Mouse (Mus musculus) stomach, embryonic 16.5 days (tissue): ENCODE data around the gene Pnmt. TPM values are rescaled to one million over a fixed set of nuclear protein-coding genes. Genes with fewer than 3 reads are reported as not detected.
A peak's percentile ranks its signal among the peaks of the same experiment; 100 is the strongest.

ENCODE experiments used
- ATAC-seq: fragments of 200-750 bp; cut with Nextera tagmentation; 2 replicates; pipeline ENCODE4 v1.8.0; 2017; ENCODE audit warnings: moderate number of reproducible peaks, moderate TSS enrichment; ENCODE audit not compliant: insufficient read depth, low FRiP score
- H3K27ac ChIP-seq: fragments of 300-500 bp; sonication (generic); 2 replicates; pipeline ENCODE4 v1.5.1; 2014; ENCODE audit warnings: low read length
- H3K27me3 ChIP-seq: fragments of 300-500 bp; sonication (generic); 2 replicates; pipeline ENCODE4 v1.6.1; 2014; ENCODE audit warnings: low read length, control low read depth, mixed read lengths; ENCODE audit not compliant: control insufficient read depth, insufficient read depth
- H3K36me3 ChIP-seq: fragments of 300-500 bp; sonication (generic); 2 replicates; pipeline ENCODE4 v1.6.1; 2014; ENCODE audit warnings: low read length; ENCODE audit not compliant: control insufficient read depth, insufficient read depth
- H3K4me1 ChIP-seq: fragments of 300-500 bp; sonication (generic); 2 replicates; pipeline ENCODE4 v1.6.1; 2014; ENCODE audit warnings: low read length, control low read depth, mixed read lengths; ENCODE audit not compliant: control insufficient read depth, insufficient read depth
- H3K4me2 ChIP-seq: fragments of 300-500 bp; sonication (generic); 2 replicates; pipeline ENCODE4 v1.6.1; 2014; ENCODE audit warnings: low read depth, low read length, mixed read lengths
- H3K4me3 ChIP-seq: fragments of 300-500 bp; sonication (generic); replicated peaks from 2 replicates; pipeline ENCODE4 v1.5.1; 2014; ENCODE audit warnings: mild to moderate bottlenecking, low read length
- H3K9ac ChIP-seq: fragments of 300-500 bp; sonication (generic); 2 replicates; pipeline ENCODE4 v1.6.1; 2014; ENCODE audit warnings: low read length
- H3K9me3 ChIP-seq: fragments of 300-500 bp; sonication (generic); replicated peaks from 2 replicates; pipeline ENCODE4 v1.6.1; 2016; ENCODE audit warnings: low read length, control low read depth; ENCODE audit not compliant: control insufficient read depth
- WGBS: fragments of 180-500 bp; shearing (Covaris S2); extraction: QIAGEN DNeasy Blood & Tissue Kit; methylation state at CpG from one replicate; pipeline ENCODE4 v1.1.7; 2014; 5-methylcytosine and 5-hydroxymethylcytosine counted together
- polyA plus RNA-seq: library from polyadenylated mRNA; unstranded; fragments of >200 nt; fragmentation: Nextera tagmentation; extraction: Ambion mirVana; gene quantifications from 2 replicates; pipeline ENCODE4 v1.2.1, GENCODE M21; 2015

Gene Pnmt
- polyA plus RNA-seq, 1 experiment from 2014 or later, result 0.15 TPM

- Histone ChIP-seq H3K4me3 (peak overlapping the region; percentile 93), H3K27me3 (no peaks in the 10 kb centered on the region), H3K4me1 (peaks cover 63% of the 10 kb centered on the region), H3K9me3 (no peaks in the 10 kb centered on the region), H3K4me2 (peak overlapping the region; percentile 55), H3K36me3 (0 out of 2 replicates have a peak, but pooled peaks cover 5% of the 10 kb centered on the region), H3K9ac (peak overlapping the region; percentile 95), H3K27ac (peak overlapping the region; percentile 36)
- no peak for ATAC-seq
- WGBS, result 13% methylated on average over 2 of the region's 2 CpGs
Observed at GRCm38 (mm10) chr11:98414162-98414561, 27.9 kb downstream of the Pnmt start.

DNA sequence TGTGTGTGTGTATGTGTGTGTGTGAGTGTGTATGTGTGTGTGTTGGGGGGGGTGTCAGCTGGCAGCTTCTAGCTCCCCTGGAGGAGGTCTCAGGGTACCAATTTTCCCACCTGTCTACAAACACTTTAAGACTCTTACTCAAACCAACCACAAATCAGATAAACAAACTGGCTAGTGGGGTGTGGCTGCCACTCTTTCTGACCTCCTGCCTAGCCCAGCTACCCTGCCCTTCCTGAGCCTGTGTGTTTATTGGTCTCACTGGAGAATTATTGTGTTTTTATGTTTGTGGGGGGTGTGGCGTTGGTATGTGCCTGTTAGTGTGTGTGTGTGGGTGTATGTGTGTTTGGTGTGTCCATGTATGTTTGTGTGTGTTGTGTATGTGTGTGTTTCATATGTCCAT is 30.8 kb downstream of the Pnmt start:
- WGBS, result 76% methylated on average over 1 of the region's 1 CpGs
- H3K4me3 ChIP-seq, result no peak overlapping the region
- peaks cover 46% of the 10 kb centered on the region for H3K4me1 ChIP-seq
- no peaks in the 10 kb centered on the region for H3K9me3 ChIP-seq
- no peaks in the 10 kb centered on the region for H3K27me3 ChIP-seq
- no peak for ATAC-seq
- no peak overlapping the region; the same call in 1 of the 2 replicates for H3K9ac ChIP-seq
- H3K27ac ChIP-seq, result peak overlapping the region; percentile 82; the same call in 1 of the 2 replicates
- peak overlapping the region; percentile 24; the same call in 1 of the 2 replicates for H3K4me2 ChIP-seq
- 0 out of 2 replicates have a peak, but pooled peaks cover 5% of the 10 kb centered on the region for H3K36me3 ChIP-seq

GRCm38 (mm10) chr11:98418273-98418672 is 32.0 kb downstream of the Pnmt start:
- H3K4me1 ChIP-seq, result peaks cover 45% of the 10 kb centered on the region
- H3K27me3 ChIP-seq, result no peaks in the 10 kb centered on the region
- no peaks in the 10 kb centered on the region for H3K9me3 ChIP-seq
- no peak overlapping the region for H3K4me3 ChIP-seq
- WGBS, result 45% methylated on average over 6 of the region's 6 CpGs
- ATAC-seq, result no peak
- peak overlapping the region; percentile 82 for H3K27ac ChIP-seq
- H3K4me2 ChIP-seq, result peak overlapping the region; percentile 24; the same call in 1 of the 2 replicates
- H3K9ac ChIP-seq, result peak overlapping the region; percentile 30
- peaks cover 10% of the 10 kb centered on the region; the same call in 1 of the 2 replicates for H3K36me3 ChIP-seq

DNA sequence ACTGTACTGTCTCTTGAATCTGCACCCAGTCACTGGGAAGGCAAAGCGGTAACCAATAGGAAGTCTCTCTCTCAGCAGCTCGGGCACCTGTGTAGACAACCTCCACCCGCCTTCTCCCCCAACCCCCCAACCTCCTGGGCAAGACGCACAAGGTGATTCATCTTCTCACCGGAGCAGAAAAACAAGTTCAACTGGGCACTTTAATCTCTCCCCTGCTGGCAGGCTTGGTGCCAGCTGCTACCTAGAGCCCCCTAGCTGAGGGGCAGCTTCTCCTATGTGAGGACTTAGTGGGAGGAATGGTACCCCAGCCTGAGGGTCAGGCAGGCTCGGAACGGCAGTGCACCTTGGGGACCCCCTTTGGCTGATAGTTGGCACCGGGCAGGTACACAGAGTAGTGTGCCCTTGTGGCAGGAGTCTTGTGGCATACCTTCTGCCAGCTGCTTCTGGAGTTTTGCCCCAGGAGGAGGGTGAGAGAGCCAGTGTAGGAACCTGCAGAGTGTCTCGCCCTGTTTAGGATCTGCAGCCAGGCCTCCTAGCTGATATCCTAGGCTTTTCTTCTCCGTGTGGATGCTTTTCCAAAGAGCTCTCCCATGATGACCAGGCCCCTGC is 32.8 kb downstream of the Pnmt start:
- ATAC-seq, result peak; percentile 41; the same call in 1 of the 2 replicates
- no peak overlapping the region for H3K4me3 ChIP-seq
- H3K27ac ChIP-seq, result peak overlapping the region; percentile 90
- no peaks in the 10 kb centered on the region for H3K27me3 ChIP-seq
- H3K4me2 ChIP-seq, result 0 out of 2 replicates have a peak overlapping the region, but pooled peaks have one; percentile 24
- 68% methylated on average over 10 of the region's 10 CpGs for WGBS
- H3K36me3 ChIP-seq, result peaks cover 10% of the 10 kb centered on the region; the same call in 1 of the 2 replicates
- H3K4me1 ChIP-seq, result peaks cover 41% of the 10 kb centered on the region
- peak overlapping the region; percentile 57 for H3K9ac ChIP-seq
- H3K9me3 ChIP-seq, result no peaks in the 10 kb centered on the region

GRCm38 (mm10) chr11:98426592-98426991 is 40.3 kb downstream of the Pnmt start:
- H3K4me2 ChIP-seq, result no peak overlapping the region
- no peaks in the 10 kb centered on the region for H3K27me3 ChIP-seq
- peaks cover 13% of the 10 kb centered on the region; the same call in 1 of the 2 replicates for H3K4me1 ChIP-seq
- no peak overlapping the region for H3K4me3 ChIP-seq
- no peak overlapping the region for H3K9ac ChIP-seq
- no peaks in the 10 kb centered on the region for H3K9me3 ChIP-seq
- WGBS, result 91% methylated on average over 7 of the region's 7 CpGs
- H3K27ac ChIP-seq, result peak overlapping the region; percentile 88; the same call in 1 of the 2 replicates
- no peak for ATAC-seq
- H3K36me3 ChIP-seq, result peaks cover 17% of the 10 kb centered on the region; the same call in 1 of the 2 replicates

DNA sequence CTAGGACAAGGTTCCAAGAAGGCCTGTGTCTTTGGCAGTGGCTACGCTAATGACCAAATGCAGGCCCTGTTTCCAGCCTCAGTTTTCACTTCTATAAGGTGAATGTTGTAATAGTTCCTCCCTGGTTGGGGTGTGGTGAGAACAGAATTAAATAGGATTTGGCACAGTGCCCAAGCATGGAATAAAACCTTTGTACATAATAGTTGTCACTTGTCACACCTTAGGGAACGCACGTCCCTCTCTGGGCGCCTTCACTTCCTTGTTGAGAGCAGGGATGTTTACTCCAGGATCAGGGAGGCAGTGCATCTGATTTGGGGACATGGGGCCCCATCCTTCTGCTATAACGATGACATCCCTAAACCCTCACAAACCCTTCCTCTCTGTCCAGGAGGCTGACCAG is 42.2 kb downstream of the Pnmt start:
- 58% methylated on average over 5 of the region's 5 CpGs for WGBS
- H3K9ac ChIP-seq, result no peak overlapping the region; the same call in 1 of the 2 replicates
- peak overlapping the region; percentile 88 for H3K27ac ChIP-seq
- H3K9me3 ChIP-seq, result no peaks in the 10 kb centered on the region
- 0 out of 2 replicates have a peak overlapping the region, but pooled peaks have one; percentile 5 for H3K4me2 ChIP-seq
- peaks cover 13% of the 10 kb centered on the region; the same call in 1 of the 2 replicates for H3K36me3 ChIP-seq
- peaks cover 13% of the 10 kb centered on the region; the same call in 1 of the 2 replicates for H3K4me1 ChIP-seq
- no peak overlapping the region for H3K4me3 ChIP-seq
- H3K27me3 ChIP-seq, result no peaks in the 10 kb centered on the region
- peak; percentile 77; the same call in 1 of the 2 replicates for ATAC-seq

- Histone ChIP-seq H3K4me1 (peaks cover 10% of the 10 kb centered on the region; the same call in 1 of the 2 replicates), H3K36me3 (peaks cover 19% of the 10 kb centered on the region; the same call in 1 of the 2 replicates), H3K4me2 (no peak overlapping the region), H3K9ac (no peak overlapping the region), H3K9me3 (no peaks in the 10 kb centered on the region), H3K4me3 (no peak overlapping the region), H3K27me3 (no peaks in the 10 kb centered on the region), H3K27ac (no peak overlapping the region)
- no peak for ATAC-seq
- 78% methylated on average over 9 of the region's 9 CpGs for WGBS
Observed at GRCm38 (mm10) chr11:98431743-98432502, 45.7 kb downstream of the Pnmt start.

GRCm38 (mm10) chr11:98435723-98436122 is 49.5 kb downstream of the Pnmt start:
- H3K9me3 ChIP-seq, result no peaks in the 10 kb centered on the region
- WGBS, result 92% methylated on average over 9 of the region's 9 CpGs
- no peak overlapping the region for H3K27ac ChIP-seq
- no peak for ATAC-seq
- H3K36me3 ChIP-seq, result peaks cover 9% of the 10 kb centered on the region; the same call in 1 of the 2 replicates
- no peaks in the 10 kb centered on the region for H3K27me3 ChIP-seq
- H3K9ac ChIP-seq, result no peak overlapping the region
- no peak overlapping the region for H3K4me3 ChIP-seq
- no peaks in the 10 kb centered on the region; the same call in 1 of the 2 replicates for H3K4me1 ChIP-seq
- no peak overlapping the region for H3K4me2 ChIP-seq
